Mouse (Mus musculus) kidney, embryonic 16.5 days (tissue): ENCODE data around the gene Dst. TPM values are rescaled to one million over a fixed set of nuclear protein-coding genes. Genes with fewer than 3 reads are reported as not detected.

ENCODE experiments used
- ATAC-seq: fragments of 200-750 bp; cut with Nextera tagmentation; 2 replicates; pipeline ENCODE4 v1.8.0; 2017; ENCODE audit warnings: moderate TSS enrichment; ENCODE audit not compliant: low FRiP score, low TSS enrichment
- H3K27ac ChIP-seq: fragments of 300-500 bp; sonication (generic); 2 replicates; pipeline ENCODE4 v1.5.1; 2014; ENCODE audit warnings: low read length
- H3K27me3 ChIP-seq: fragments of 300-500 bp; sonication (generic); 2 replicates; pipeline ENCODE4 v1.6.1; 2014; ENCODE audit warnings: low read length, control low read depth, mixed read lengths; ENCODE audit not compliant: insufficient read depth
- H3K36me3 ChIP-seq: fragments of 300-500 bp; sonication (generic); 2 replicates; pipeline ENCODE4 v1.6.1; 2014; ENCODE audit warnings: low read length, control low read depth, mixed read lengths; ENCODE audit not compliant: insufficient read depth
- H3K4me1 ChIP-seq: fragments of 300-500 bp; sonication (generic); 2 replicates; pipeline ENCODE4 v1.6.1; 2014; ENCODE audit warnings: low read length, control low read depth, mixed read lengths; ENCODE audit not compliant: insufficient read depth
- H3K4me2 ChIP-seq: fragments of 300-500 bp; sonication (generic); replicated peaks from 2 replicates; pipeline ENCODE4 v1.6.1; 2014; ENCODE audit warnings: low read depth, low read length
- H3K4me3 ChIP-seq: fragments of 300-500 bp; sonication (generic); 2 replicates; pipeline ENCODE4 v1.5.1; 2014; ENCODE audit warnings: mild to moderate bottlenecking, low read length
- H3K9ac ChIP-seq: fragments of 300-500 bp; sonication (generic); replicated peaks from 2 replicates; pipeline ENCODE4 v1.6.1; 2014; ENCODE audit warnings: low read length
- H3K9me3 ChIP-seq: fragments of 300-500 bp; sonication (generic); 2 replicates; pipeline ENCODE4 v1.6.1; 2016; ENCODE audit warnings: low read length, control low read depth
- WGBS: fragments of 180-500 bp; shearing (Covaris S2); extraction: QIAGEN DNeasy Blood & Tissue Kit; methylation state at CpG from one replicate; pipeline ENCODE4 v1.1.7; 2014; 5-methylcytosine and 5-hydroxymethylcytosine counted together
- polyA plus RNA-seq: library from polyadenylated mRNA; unstranded; fragments of >200 nt; fragmentation: Nextera tagmentation; extraction: Ambion mirVana; gene quantifications from 2 replicates; pipeline ENCODE4 v1.2.1, GENCODE M21; 2015

The Dst gene
- polyA plus RNA-seq, 1 experiment from 2014 or later: 23.4 TPM

- Histone ChIP-seq H3K4me1 (no peaks in the 10 kb centered on the region), H3K27ac (no peak overlapping the region), H3K4me3 (no peak overlapping the region), H3K4me2 (no peak overlapping the region), H3K9me3 (no peaks in the 10 kb centered on the region), H3K36me3 (no peaks in the 10 kb centered on the region), H3K27me3 (no peaks in the 10 kb centered on the region), H3K9ac (no peak overlapping the region)
- ATAC-seq: no peak
- WGBS: 26% methylated on average over 6 of the region's 6 CpGs
Observed at GRCm38 (mm10) chr1:33966328-33966727, 58.3 kb downstream of the Dst start.

DNA sequence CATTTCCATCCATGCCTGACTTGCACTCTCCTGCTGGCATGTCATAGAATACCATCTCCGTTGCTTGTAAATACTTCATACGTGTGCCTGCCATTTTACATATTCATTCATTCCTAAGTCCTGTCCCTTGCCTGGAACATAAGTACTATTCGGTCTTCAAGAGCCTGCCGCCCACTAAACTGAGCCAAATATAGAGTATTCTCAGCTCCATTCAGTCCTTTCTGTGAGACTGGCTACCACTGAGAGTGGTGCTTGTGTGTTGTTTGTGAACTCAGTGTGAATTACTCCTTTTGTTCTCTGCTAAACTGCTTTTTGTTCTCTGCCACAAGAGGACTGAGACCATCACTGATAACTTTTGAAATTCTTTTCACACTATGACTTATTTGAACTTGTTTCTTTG is 59.2 kb downstream of the Dst start:
- ATAC-seq: no peak
- H3K4me3 ChIP-seq: no peak overlapping the region
- no peaks in the 10 kb centered on the region for H3K27me3 ChIP-seq
- no peak overlapping the region for H3K4me2 ChIP-seq
- H3K9me3 ChIP-seq: no peaks in the 10 kb centered on the region
- H3K4me1 ChIP-seq: no peaks in the 10 kb centered on the region
- H3K27ac ChIP-seq: no peak overlapping the region
- no peaks in the 10 kb centered on the region for H3K36me3 ChIP-seq
- H3K9ac ChIP-seq: no peak overlapping the region
- 84% methylated on average over 4 of the region's 4 CpGs for WGBS

- Histone ChIP-seq H3K9ac (no peak overlapping the region), H3K4me2 (no peak overlapping the region), H3K27ac (no peak overlapping the region), H3K36me3 (no peaks in the 10 kb centered on the region), H3K9me3 (no peaks in the 10 kb centered on the region), H3K4me1 (no peaks in the 10 kb centered on the region), H3K27me3 (no peaks in the 10 kb centered on the region), H3K4me3 (no peak overlapping the region)
- WGBS: 24% methylated on average over 2 of the region's 2 CpGs
- ATAC-seq: no peak
Observed at GRCm38 (mm10) chr1:33969910-33970309, 61.9 kb downstream of the Dst start.

GRCm38 (mm10) chr1:33974401-33974800 is 66.4 kb downstream of the Dst start:
- ATAC-seq: no peak
- Histone ChIP-seq H3K27me3 (no peaks in the 10 kb centered on the region), H3K4me1 (peaks cover 6% of the 10 kb centered on the region; the same call in 1 of the 2 replicates), H3K27ac (no peak overlapping the region), H3K9ac (no peak overlapping the region), H3K4me3 (no peak overlapping the region), H3K9me3 (no peaks in the 10 kb centered on the region), H3K36me3 (no peaks in the 10 kb centered on the region), H3K4me2 (no peak overlapping the region)
- 74% methylated on average over 11 of the region's 11 CpGs for WGBS

DNA sequence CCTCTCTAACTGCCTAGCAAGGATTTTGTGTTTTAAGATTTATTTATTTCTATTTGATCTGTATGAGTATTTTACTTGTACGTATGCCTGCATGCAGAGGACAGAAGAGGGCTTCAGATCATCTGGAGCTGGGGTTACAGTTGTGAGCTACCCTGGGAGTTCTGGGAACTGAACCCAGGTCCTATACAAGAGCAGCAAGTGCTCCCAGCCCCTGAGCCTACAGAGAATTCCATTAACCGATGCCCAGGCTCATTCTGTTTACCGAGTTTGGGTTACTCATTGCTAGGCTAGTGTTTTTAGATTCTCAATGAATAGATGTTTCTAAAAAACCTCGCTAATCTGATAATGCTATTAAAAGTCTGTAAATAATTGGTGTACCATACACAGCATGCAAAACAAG is 67.3 kb downstream of the Dst start:
- Histone ChIP-seq H3K36me3 (no peaks in the 10 kb centered on the region), H3K4me3 (no peak overlapping the region), H3K9ac (no peak overlapping the region), H3K4me1 (peaks cover 11% of the 10 kb centered on the region), H3K27ac (no peak overlapping the region), H3K9me3 (no peaks in the 10 kb centered on the region), H3K4me2 (no peak overlapping the region), H3K27me3 (no peaks in the 10 kb centered on the region)
- ATAC-seq: peak; percentile 54; the same call in 1 of the 2 replicates
- WGBS: 78% methylated on average over 4 of the region's 4 CpGs

DNA sequence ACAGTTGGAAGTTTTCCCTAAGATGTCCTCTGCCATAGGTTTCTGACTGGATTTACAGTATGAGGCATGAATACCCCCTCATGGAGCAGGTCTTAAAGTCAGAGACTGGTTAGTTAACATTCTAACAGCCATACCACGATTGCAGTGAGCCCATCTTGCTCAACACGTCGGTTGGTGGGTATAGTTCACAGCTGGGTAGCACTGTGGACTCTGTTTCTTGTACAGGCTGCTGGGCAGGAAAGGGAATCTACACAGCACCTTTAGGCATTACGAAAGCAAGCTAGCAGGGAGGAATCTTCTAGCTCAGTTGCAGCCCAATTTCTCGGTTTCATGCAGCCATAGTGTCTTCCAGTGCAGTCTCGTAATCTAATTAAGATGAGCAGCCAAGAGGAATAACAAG is 69.8 kb downstream of the Dst start:
- no peak overlapping the region for H3K9ac ChIP-seq
- H3K36me3 ChIP-seq: no peaks in the 10 kb centered on the region
- H3K4me3 ChIP-seq: no peak overlapping the region
- no peak for ATAC-seq
- peaks cover 11% of the 10 kb centered on the region for H3K4me1 ChIP-seq
- H3K27me3 ChIP-seq: no peaks in the 10 kb centered on the region
- no peak overlapping the region for H3K27ac ChIP-seq
- 92% methylated on average over 6 of the region's 6 CpGs for WGBS
- H3K4me2 ChIP-seq: no peak overlapping the region
- H3K9me3 ChIP-seq: no peaks in the 10 kb centered on the region

- no peak overlapping the region for H3K27ac ChIP-seq
- H3K4me1 ChIP-seq: peaks cover 11% of the 10 kb centered on the region
- H3K27me3 ChIP-seq: no peaks in the 10 kb centered on the region
- ATAC-seq: no peak
- no peaks in the 10 kb centered on the region for H3K9me3 ChIP-seq
- no peaks in the 10 kb centered on the region for H3K36me3 ChIP-seq
- 89% methylated on average over 12 of the region's 12 CpGs for WGBS
- H3K9ac ChIP-seq: no peak overlapping the region
- no peak overlapping the region for H3K4me2 ChIP-seq
- no peak overlapping the region for H3K4me3 ChIP-seq
Observed at GRCm38 (mm10) chr1:33980420-33980819, 72.4 kb downstream of the Dst start.

DNA sequence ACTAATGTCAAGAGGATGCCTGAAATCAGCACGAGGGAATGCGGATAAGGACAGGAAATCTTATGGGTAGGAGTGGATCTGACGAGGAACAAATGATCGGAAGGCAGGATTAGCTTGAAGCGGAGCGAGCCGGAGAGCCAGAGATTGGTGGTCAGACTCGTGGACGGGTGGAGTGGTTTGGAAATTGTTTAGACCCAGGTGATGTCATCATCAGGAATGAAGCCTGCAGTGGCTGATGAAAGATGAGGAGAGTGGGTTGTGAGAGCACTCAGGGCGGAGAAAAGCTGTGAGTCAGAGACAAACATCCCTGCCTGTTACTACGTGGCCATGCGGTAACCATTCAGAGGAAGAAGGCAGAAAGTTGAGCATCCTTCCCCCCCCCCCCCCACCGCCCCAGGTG is 81.6 kb downstream of the Dst start:
- 92% methylated on average over 13 of the region's 13 CpGs for WGBS
- H3K36me3 ChIP-seq: no peaks in the 10 kb centered on the region
- H3K4me2 ChIP-seq: no peak overlapping the region
- no peaks in the 10 kb centered on the region for H3K9me3 ChIP-seq
- H3K4me1 ChIP-seq: peaks cover 7% of the 10 kb centered on the region; the same call in 1 of the 2 replicates
- H3K9ac ChIP-seq: no peak overlapping the region
- H3K27me3 ChIP-seq: no peaks in the 10 kb centered on the region
- no peak overlapping the region for H3K4me3 ChIP-seq
- H3K27ac ChIP-seq: no peak overlapping the region
- ATAC-seq: no peak

DNA sequence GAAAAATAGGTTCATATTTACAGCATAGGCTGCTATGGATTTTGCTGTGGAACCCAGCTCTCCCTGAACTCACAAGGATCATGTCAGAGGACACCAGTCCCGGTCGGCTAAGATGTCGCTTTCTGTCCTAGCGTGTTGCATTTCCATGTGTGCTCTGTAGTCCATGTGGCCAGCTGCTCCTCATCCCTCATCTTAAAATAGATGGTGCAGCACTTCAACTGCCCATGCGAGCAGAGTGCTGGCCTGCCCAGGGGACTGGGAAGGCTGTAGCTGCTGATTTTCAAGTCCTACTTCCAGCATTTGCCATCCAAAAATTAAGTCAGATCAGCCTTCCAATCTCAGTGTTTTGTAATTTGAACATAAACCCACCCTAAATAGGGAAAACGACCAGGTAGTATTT is 83.0 kb downstream of the Dst start:
- no peak overlapping the region for H3K4me3 ChIP-seq
- H3K9ac ChIP-seq: no peak overlapping the region
- H3K4me1 ChIP-seq: peaks cover 7% of the 10 kb centered on the region; the same call in 1 of the 2 replicates
- ATAC-seq: no peak
- H3K27ac ChIP-seq: no peak overlapping the region
- H3K36me3 ChIP-seq: no peaks in the 10 kb centered on the region
- no peaks in the 10 kb centered on the region for H3K27me3 ChIP-seq
- H3K4me2 ChIP-seq: no peak overlapping the region
- 87% methylated on average over 6 of the region's 6 CpGs for WGBS
- no peaks in the 10 kb centered on the region for H3K9me3 ChIP-seq

DNA sequence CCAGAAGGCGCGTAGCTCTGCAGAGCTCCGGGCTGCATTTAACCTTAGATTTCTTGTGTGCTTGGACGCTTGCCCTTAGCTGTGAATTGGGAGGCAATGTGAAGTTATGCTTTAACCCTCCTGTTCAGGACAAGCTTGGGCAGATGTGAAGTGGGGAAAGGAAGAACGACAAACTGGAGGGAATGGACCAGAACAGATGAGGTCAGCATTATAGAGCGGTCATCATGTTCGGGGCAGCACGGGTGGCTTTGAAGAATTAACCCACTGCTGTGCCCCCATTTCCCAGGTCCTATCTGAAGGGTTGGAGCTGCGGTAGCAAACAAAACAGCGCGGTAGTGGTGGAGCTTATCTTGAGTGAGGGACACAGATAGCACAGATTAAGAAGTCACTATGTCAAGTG is 84.8 kb downstream of the Dst start:
- Histone ChIP-seq H3K4me3 (no peak overlapping the region), H3K4me1 (peaks cover 7% of the 10 kb centered on the region; the same call in 1 of the 2 replicates), H3K4me2 (no peak overlapping the region), H3K27ac (no peak overlapping the region), H3K9me3 (no peaks in the 10 kb centered on the region), H3K27me3 (no peaks in the 10 kb centered on the region), H3K9ac (no peak overlapping the region), H3K36me3 (no peaks in the 10 kb centered on the region)
- peak; percentile 55; the same call in 1 of the 2 replicates for ATAC-seq
- WGBS: 64% methylated on average over 11 of the region's 11 CpGs
